Mouse (Mus musculus) neural tube, embryonic 14.5 days (tissue): ENCODE data around the gene Zmynd8. TPM values are rescaled to one million over a fixed set of nuclear protein-coding genes. Genes with fewer than 3 reads are reported as not detected.
A peak's percentile ranks its signal among the peaks of the same experiment; 100 is the strongest.

Experiments used
- ATAC-seq: fragments of 200-750 bp; cut with Nextera tagmentation; 2 replicates; pipeline ENCODE4 v1.8.0; 2017; ENCODE audit warnings: low read depth, mild to moderate bottlenecking, moderate TSS enrichment, moderate library complexity
- H3K27ac ChIP-seq: fragments of 300-500 bp; sonication (generic); 2 replicates; pipeline ENCODE4 v1.5.1; 2014; ENCODE audit warnings: low read depth, mild to moderate bottlenecking, control low read depth, low read length, moderate library complexity, mixed read lengths
- H3K27me3 ChIP-seq: fragments of 300-500 bp; sonication (generic); 2 replicates; pipeline ENCODE4 v1.6.1; 2014; ENCODE audit warnings: low read length; ENCODE audit not compliant: control insufficient read depth, insufficient read depth
- H3K36me3 ChIP-seq: fragments of 300-500 bp; sonication (generic); 2 replicates; pipeline ENCODE4 v1.6.1; 2014; ENCODE audit warnings: low read length, mixed read lengths; ENCODE audit not compliant: control insufficient read depth, insufficient read depth
- H3K4me1 ChIP-seq: fragments of 300-500 bp; sonication (generic); 2 replicates; pipeline ENCODE4 v1.6.1; 2014; ENCODE audit warnings: low read length; ENCODE audit not compliant: control insufficient read depth, insufficient read depth
- H3K4me2 ChIP-seq: fragments of 300-500 bp; sonication (generic); 2 replicates; pipeline ENCODE4 v1.6.1; 2014; ENCODE audit warnings: mild to moderate bottlenecking, low read depth, low read length, control low read depth
- H3K4me3 ChIP-seq: fragments of 300-500 bp; sonication (generic); 2 replicates; pipeline ENCODE4 v1.5.1; 2014; ENCODE audit warnings: low read depth, low read length, control low read depth, mixed read lengths
- H3K9ac ChIP-seq: fragments of 300-500 bp; sonication (generic); replicated peaks from 2 replicates; pipeline ENCODE4 v1.6.1; 2014; ENCODE audit warnings: low read depth, mild to moderate bottlenecking, control low read depth, low read length, mixed read lengths
- H3K9me3 ChIP-seq: fragments of 300-500 bp; sonication (generic); 2 replicates; pipeline ENCODE4 v1.6.1; 2016; ENCODE audit warnings: low read length; ENCODE audit not compliant: control insufficient read depth
- WGBS: fragments of 180-500 bp; shearing (Covaris S2); extraction: QIAGEN DNeasy Blood & Tissue Kit; methylation state at CpG from one replicate; pipeline ENCODE4 v1.1.7; 2014; 5-methylcytosine and 5-hydroxymethylcytosine counted together
- polyA plus RNA-seq: library from polyadenylated mRNA; unstranded; fragments of >200 nt; fragmentation: Nextera tagmentation; extraction: Ambion mirVana; gene quantifications from 2 replicates; pipeline ENCODE4 v1.2.1, GENCODE M21; 2014

Zmynd8 gene
- polyA plus RNA-seq, 1 experiment from 2014 or later: 69.3 TPM

DNA sequence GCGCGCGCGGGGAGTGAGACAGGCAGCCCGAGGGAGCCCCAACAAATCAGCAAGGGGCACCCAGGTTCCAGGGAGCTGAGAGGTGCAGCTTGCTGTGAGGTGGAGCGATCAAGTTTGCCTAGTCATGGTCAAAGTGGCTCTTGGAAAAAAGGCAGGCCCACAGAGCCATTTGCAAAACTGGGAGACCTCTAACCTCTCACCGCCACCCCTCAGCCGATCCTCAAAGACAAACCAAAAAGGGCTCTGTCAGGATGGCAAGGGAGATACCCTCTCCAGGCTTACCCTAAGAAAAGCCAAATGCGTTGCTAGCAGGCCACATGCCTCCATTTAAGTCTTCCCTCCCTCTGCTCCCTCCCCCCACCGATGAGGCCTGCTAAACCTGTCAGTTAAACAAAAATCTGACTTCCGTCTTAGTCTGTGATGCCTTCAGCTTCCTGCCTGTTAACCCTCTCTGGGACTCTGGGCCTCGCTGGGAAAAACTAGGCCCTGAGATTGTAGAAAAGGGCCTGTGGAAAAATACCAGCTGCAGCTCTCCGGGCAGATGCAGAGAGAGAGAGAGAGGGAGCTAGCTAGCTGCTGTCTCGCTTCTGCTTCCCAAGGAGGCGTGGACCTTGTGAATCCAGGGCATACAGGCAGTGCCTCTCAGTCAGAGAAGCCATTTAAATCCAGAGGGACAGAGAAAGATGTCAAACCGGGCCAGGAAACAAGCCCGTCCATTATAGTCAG lies 13.4 kb downstream of the Zmynd8 start:
- Histone ChIP-seq H3K4me1 (peaks cover 85% of the 10 kb centered on the region), H3K9me3 (no peaks in the 10 kb centered on the region), H3K27me3 (no peaks in the 10 kb centered on the region), H3K4me2 (no peak overlapping the region; the same call in 1 of the 2 replicates), H3K4me3 (no peak overlapping the region), H3K9ac (peak overlapping the region; percentile 55), H3K27ac (peak overlapping the region; percentile 99), H3K36me3 (no peaks in the 10 kb centered on the region)
- WGBS: 6% methylated on average over 12 of the region's 17 CpGs
- peak; percentile 44; the same call in 1 of the 2 replicates for ATAC-seq

GRCm38 (mm10) chr2:165884577-165885224 lies 14.1 kb downstream of the Zmynd8 start:
- WGBS: 3% methylated on average over 21 of the region's 21 CpGs
- ATAC-seq: peak; percentile 78

GRCm38 (mm10) chr2:165883846-165884576 lies 14.8 kb downstream of the Zmynd8 start:
- H3K36me3 ChIP-seq: no peaks in the 10 kb centered on the region
- no peaks in the 10 kb centered on the region for H3K9me3 ChIP-seq
- H3K9ac ChIP-seq: peak overlapping the region; percentile 64
- H3K4me3 ChIP-seq: peak overlapping the region; percentile 31
- 13% methylated on average over 11 of the region's 11 CpGs for WGBS
- peaks cover 96% of the 10 kb centered on the region for H3K4me1 ChIP-seq
- ATAC-seq: peak; percentile 21; the same call in 1 of the 2 replicates
- H3K27ac ChIP-seq: peak overlapping the region; percentile 99
- no peaks in the 10 kb centered on the region for H3K27me3 ChIP-seq
- H3K4me2 ChIP-seq: peak overlapping the region; percentile 79

More at GRCm38 (mm10) chr2:165884577-165885224, 14.1 kb downstream of the Zmynd8 start:
- Histone ChIP-seq H3K36me3 (no peaks in the 10 kb centered on the region), H3K4me1 (peaks cover 92% of the 10 kb centered on the region), H3K9ac (peak overlapping the region; percentile 64), H3K4me3 (peak overlapping the region; percentile 31; the same call in 1 of the 2 replicates), H3K27me3 (no peaks in the 10 kb centered on the region), H3K9me3 (no peaks in the 10 kb centered on the region), H3K4me2 (peak overlapping the region; percentile 79), H3K27ac (peak overlapping the region; percentile 99)

DNA sequence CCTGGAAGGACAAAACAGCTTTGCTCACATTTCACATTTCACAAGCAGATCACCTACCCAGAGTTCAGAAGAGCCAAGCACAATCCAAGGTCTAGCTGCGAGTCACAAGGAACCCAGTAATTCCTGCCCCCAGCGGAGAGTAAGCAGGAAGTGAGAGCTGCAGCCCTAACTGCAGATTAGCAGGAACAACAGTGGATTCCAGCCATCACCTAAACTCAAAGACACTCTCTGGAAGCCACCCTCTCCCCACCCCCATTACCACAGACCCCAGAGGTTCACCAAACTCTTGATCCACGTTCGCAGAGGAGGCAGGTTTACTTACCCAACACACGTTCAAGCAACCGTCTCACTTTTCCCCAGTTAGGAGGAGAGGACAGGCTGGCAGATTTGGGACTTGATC lies 15.8 kb downstream of the Zmynd8 start:
- Histone ChIP-seq H3K4me1 (peaks cover 93% of the 10 kb centered on the region), H3K4me2 (peak overlapping the region; percentile 79), H3K9me3 (no peaks in the 10 kb centered on the region), H3K27ac (peak overlapping the region; percentile 99), H3K9ac (peak overlapping the region; percentile 64), H3K27me3 (no peaks in the 10 kb centered on the region), H3K36me3 (no peaks in the 10 kb centered on the region), H3K4me3 (peak overlapping the region; percentile 31)
- 17% methylated on average over 6 of the region's 6 CpGs for WGBS
- no peak for ATAC-seq

- H3K4me3 ChIP-seq: peak overlapping the region; percentile 31
- H3K9ac ChIP-seq: peak overlapping the region; percentile 64
- no peaks in the 10 kb centered on the region for H3K9me3 ChIP-seq
- H3K36me3 ChIP-seq: no peaks in the 10 kb centered on the region
- no peak for ATAC-seq
- no peaks in the 10 kb centered on the region for H3K27me3 ChIP-seq
- 8% methylated on average over 12 of the region's 13 CpGs for WGBS
- peaks cover 93% of the 10 kb centered on the region for H3K4me1 ChIP-seq
- peak overlapping the region; percentile 99 for H3K27ac ChIP-seq
- peak overlapping the region; percentile 79 for H3K4me2 ChIP-seq
Measured at GRCm38 (mm10) chr2:165881585-165882431, 17.0 kb downstream of the Zmynd8 start.

DNA sequence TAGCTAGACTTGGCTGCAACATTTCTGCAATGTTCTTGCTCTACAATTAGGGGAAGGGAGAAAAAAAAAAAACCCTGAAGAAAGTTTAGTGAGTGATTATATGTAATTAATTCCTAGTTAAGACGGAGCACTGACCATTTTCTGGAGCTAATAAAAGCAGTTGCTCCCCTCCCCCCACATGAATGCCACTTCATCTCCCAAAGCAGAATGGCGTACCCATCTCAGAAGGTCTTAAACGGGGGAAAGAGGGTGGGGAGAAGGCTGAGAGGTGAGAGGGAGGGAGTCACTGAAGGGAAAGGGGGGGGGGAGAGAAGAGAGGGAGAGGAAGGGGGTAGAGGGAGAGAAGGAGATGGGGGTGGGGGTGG lies 17.6 kb downstream of the Zmynd8 start:
- Histone ChIP-seq H3K27ac (peak overlapping the region; percentile 99), H3K36me3 (no peaks in the 10 kb centered on the region), H3K9me3 (no peaks in the 10 kb centered on the region), H3K4me3 (peak overlapping the region; percentile 4; the same call in 1 of the 2 replicates), H3K4me1 (peaks cover 93% of the 10 kb centered on the region), H3K4me2 (peak overlapping the region; percentile 79), H3K27me3 (no peaks in the 10 kb centered on the region), H3K9ac (peak overlapping the region; percentile 12; the same call in 1 of the 2 replicates)
- ATAC-seq: no peak
- 0% methylated on average over 3 of the region's 3 CpGs for WGBS

DNA sequence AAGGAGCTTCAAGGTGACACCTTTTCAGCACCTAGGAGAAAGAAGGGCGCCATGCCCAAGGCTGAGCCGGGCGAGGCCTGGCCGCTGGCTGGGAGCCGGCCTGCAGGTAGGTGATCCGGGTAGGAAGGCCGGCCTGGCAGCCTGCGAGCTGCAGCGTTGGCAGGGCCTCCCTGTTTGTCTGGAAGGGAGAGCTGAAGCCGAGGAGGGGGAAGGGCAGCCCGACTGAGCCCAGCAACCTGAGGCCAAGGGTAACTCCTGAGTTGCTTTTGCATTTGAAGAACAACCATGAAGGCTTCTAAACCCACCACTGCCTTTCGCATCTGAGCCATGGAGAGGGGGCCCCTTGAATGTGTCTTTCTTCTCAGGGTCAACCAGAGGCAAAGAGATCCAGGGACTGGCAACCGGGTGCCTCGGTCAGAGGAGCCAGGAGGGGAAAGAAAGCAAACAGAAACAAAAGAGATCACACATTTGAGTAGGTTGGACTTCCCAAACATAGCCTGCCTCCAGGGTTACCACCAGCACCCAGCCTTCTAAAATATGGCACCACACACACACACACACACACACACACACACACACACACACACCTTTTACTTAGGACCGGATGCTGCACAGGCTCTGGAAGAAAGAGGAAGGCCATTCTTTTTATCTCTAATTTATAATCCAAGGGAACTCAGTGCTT lies 18.2 kb downstream of the Zmynd8 start:
- Histone ChIP-seq H3K4me3 (peak overlapping the region; percentile 4), H3K9me3 (no peaks in the 10 kb centered on the region), H3K4me2 (peak overlapping the region; percentile 79), H3K27me3 (no peaks in the 10 kb centered on the region), H3K27ac (peak overlapping the region; percentile 99), H3K9ac (peak overlapping the region; percentile 66), H3K4me1 (peaks cover 93% of the 10 kb centered on the region), H3K36me3 (no peaks in the 10 kb centered on the region)
- WGBS: 6% methylated on average over 15 of the region's 15 CpGs
- ATAC-seq: no peak
